7 mouse cellular contexts compared by ENCODE assay signal in genomic region chr10:84577071-84577727, GRCm38 (mm10). TPM values are rescaled to one million over a fixed set of nuclear protein-coding genes. Genes with fewer than 3 reads are reported as not detected.
DNase-seq lines count a peak whose midpoint lies in the region; ATAC-seq and TF ChIP-seq lines count a peak whose summit lies in the region.

No protein-coding gene starts in this region.

- H3K4me3 ChIP-seq in intestine, postnatal 0 days (ENCODE audit: low read depth, low read length) = peak overlapping the region; percentile 78
- peak overlapping the region; percentile 78 for H3K4me3 ChIP-seq in midbrain, embryonic 11.5 days (ENCODE audit: low read depth, low read length)

- ATAC-seq in intestine, postnatal 0 days = peak; percentile 29
- ATAC-seq in midbrain, embryonic 11.5 days (ENCODE audit: low FRiP score) = peak; percentile 63; the same call in 1 of the 2 replicates

- no peaks in the 10 kb centered on the region for H3K4me1 ChIP-seq in intestine, postnatal 0 days (replicated peaks; ENCODE audit: control insufficient read depth, insufficient read depth, low read length)
- peaks cover 6% of the 10 kb centered on the region for H3K4me1 ChIP-seq in midbrain, embryonic 11.5 days (ENCODE audit: control insufficient read depth, insufficient read depth, low read length)

- WGBS in intestine, postnatal 0 days = under 1% methylated on average over 38 of the region's 38 CpGs
- WGBS in midbrain, embryonic 11.5 days = 5% methylated on average over 38 of the region's 38 CpGs

- H3K9ac ChIP-seq in intestine, postnatal 0 days (ENCODE audit: low read depth, low read length) = peak overlapping the region; percentile 72
- peak overlapping the region; percentile 69 for H3K9ac ChIP-seq in midbrain, embryonic 11.5 days (ENCODE audit: low read length)

- H3K4me2 ChIP-seq in intestine, postnatal 0 days (replicated peaks; ENCODE audit: low read depth) = peak overlapping the region; percentile 94
- H3K4me2 ChIP-seq in midbrain, embryonic 11.5 days = peak overlapping the region; percentile 99

- TF ChIP-seq CTCF in intestine, postnatal 0 days (IDR thresholded peaks at IDR 0.05; ENCODE audit: low read depth) = no peak

- intact Hi-C loops in left cerebral cortex, postnatal 4 days (cut with DNase I) = no loop called here

- no peaks in the 10 kb centered on the region for H3K9me3 ChIP-seq in intestine, postnatal 0 days (ENCODE audit: control insufficient read depth)
- no peaks in the 10 kb centered on the region for H3K9me3 ChIP-seq in midbrain, embryonic 11.5 days (ENCODE audit: control insufficient read depth, low read length)

- H3K36me3 ChIP-seq in intestine, postnatal 0 days (ENCODE audit: control insufficient read depth, insufficient read depth) = no peaks in the 10 kb centered on the region
- H3K36me3 ChIP-seq in midbrain, embryonic 11.5 days (ENCODE audit: control insufficient read depth, insufficient read depth, low read length) = no peaks in the 10 kb centered on the region

- H3K27me3 ChIP-seq in intestine, postnatal 0 days (replicated peaks; ENCODE audit: control insufficient read depth, insufficient read depth, low read length) = no peaks in the 10 kb centered on the region
- H3K27me3 ChIP-seq in midbrain, embryonic 11.5 days (ENCODE audit: control insufficient read depth, insufficient read depth, low read length) = no peaks in the 10 kb centered on the region

- H3K27ac ChIP-seq in intestine, postnatal 0 days (ENCODE audit: low read depth, low read length) = peak overlapping the region; percentile 51
- H3K27ac ChIP-seq in midbrain, embryonic 11.5 days (ENCODE audit: low read depth, low read length) = no peak overlapping the region

- peak; percentile 90 for DNase-seq in adrenal gland, adult 2 months
- peak; percentile 70 for DNase-seq in embryo, embryonic 9.5 days (ENCODE audit: extremely low spot score)
- peak; percentile 37 to 74 for DNase-seq in gastrocnemius, postnatal 4 days (ENCODE audit: low spot score in 2 of 2)
- peak; percentile 72 for DNase-seq in left cerebral cortex, postnatal 4 days
- no peak for DNase-seq in midbrain, embryonic 11.5 days (ENCODE audit: low spot score, missing footprints)
- peak; percentile 77 for DNase-seq in right cerebral cortex, postnatal 4 days

RNA-seq across cellular contexts. Expression of gene Tcp11l2, which starts 0.8 kb away (rescaled TPM):
- 10 to 100 TPM; 35.0 to 41.7 TPM for total RNA-seq in adrenal gland, adult 2 months (2021)
- polyA plus RNA-seq in adrenal gland, adult 2 months (2012; rRNA removed) = 35.9 and 48.1 TPM in 2 replicates
- total RNA-seq in gastrocnemius, postnatal 4 days (2021) = 10 to 100 TPM; 41.9 to 48.3 TPM
- 8.2 and 10.0 TPM in 2 replicates for polyA plus RNA-seq in intestine, postnatal 0 days (2015; fragmentation: Nextera tagmentation; extraction: Ambion mirVana)
- total RNA-seq in left cerebral cortex, postnatal 4 days (2021) = 10 to 100 TPM; 14.2 to 15.5 TPM
- polyA plus RNA-seq in midbrain, embryonic 11.5 days (2014; fragmentation: Nextera tagmentation; extraction: Ambion mirVana) = 9.4 and 10.7 TPM in 2 replicates

RNA-seq across cellular contexts. Expression of gene Ckap4, which starts 43.3 kb away (rescaled TPM):
- 10 to 100 TPM; 24.5 to 44.7 TPM for total RNA-seq in adrenal gland, adult 2 months (2021)
- 20.8 and 29.3 TPM in 2 replicates for polyA plus RNA-seq in adrenal gland, adult 2 months (2012; rRNA removed)
- total RNA-seq in gastrocnemius, postnatal 4 days (2021) = 100 to 1,000 TPM; 122 to 138 TPM
- 23.3 and 24.0 TPM in 2 replicates for polyA plus RNA-seq in intestine, postnatal 0 days (2015; fragmentation: Nextera tagmentation; extraction: Ambion mirVana)
- total RNA-seq in left cerebral cortex, postnatal 4 days (2021) = 10 to 100 TPM; 52.3 to 53.4 TPM
- 83.6 and 89.2 TPM in 2 replicates for polyA plus RNA-seq in midbrain, embryonic 11.5 days (2014; fragmentation: Nextera tagmentation; extraction: Ambion mirVana)

RNA-seq across cellular contexts. Expression of gene Polr3b, which starts 44.9 kb away (rescaled TPM):
- 10 to 100 TPM; 23.1 to 28.0 TPM for total RNA-seq in adrenal gland, adult 2 months (2021)
- 2.0 and 2.3 TPM in 2 replicates for polyA plus RNA-seq in adrenal gland, adult 2 months (2012; rRNA removed)
- 10 to 100 TPM; 17.6 to 18.3 TPM for total RNA-seq in gastrocnemius, postnatal 4 days (2021)
- polyA plus RNA-seq in intestine, postnatal 0 days (2015; fragmentation: Nextera tagmentation; extraction: Ambion mirVana) = 3.3 and 4.2 TPM in 2 replicates
- 10 to 100 TPM; 17.6 to 18.0 TPM for total RNA-seq in left cerebral cortex, postnatal 4 days (2021)
- polyA plus RNA-seq in midbrain, embryonic 11.5 days (2014; fragmentation: Nextera tagmentation; extraction: Ambion mirVana) = 16.0 and 18.0 TPM in 2 replicates
